Mouse (Mus musculus) kidney, postnatal 0 days (tissue): ENCODE measurements at regions not wholly inside any gene's neighbourhood (a gene's known extent, or its start where the extent isn't known, plus 50 kb on each side); places are given as distances from the start of the nearest gene placed in this dataset.

Experiments
- ATAC-seq: fragments of 200-750 bp; cut with Nextera tagmentation; replicated peaks from 2 replicates; pipeline ENCODE4 v1.8.0; 2017; ENCODE audit warnings: low read depth, moderate number of reproducible peaks, moderate TSS enrichment, moderate library complexity; ENCODE audit not compliant: low FRiP score
- DNase-seq: peaks from one replicate; pipeline ENCODE4 v3.0.0-alpha.2; 2016; ENCODE audit warnings: low spot score
- H3K27ac ChIP-seq: fragments of 300-500 bp; sonication (generic); 2 replicates; pipeline ENCODE4 v1.5.1; 2014; ENCODE audit warnings: mild to moderate bottlenecking
- H3K27me3 ChIP-seq: fragments of 300-500 bp; sonication (generic); 2 replicates; pipeline ENCODE4 v1.6.1; 2014; ENCODE audit warnings: low read length, mixed read lengths; ENCODE audit not compliant: insufficient read depth
- H3K36me3 ChIP-seq: fragments of 300-500 bp; sonication (generic); 2 replicates; pipeline ENCODE4 v1.6.1; 2014; ENCODE audit warnings: low read length, mixed read lengths; ENCODE audit not compliant: insufficient read depth
- H3K4me1 ChIP-seq: fragments of 300-500 bp; sonication (generic); replicated peaks from 2 replicates; pipeline ENCODE4 v1.6.1; 2014; ENCODE audit warnings: antibody characterized with exemption, low read length, mixed read lengths; ENCODE audit not compliant: insufficient read depth
- H3K4me2 ChIP-seq: fragments of 300-500 bp; sonication (generic); 2 replicates; pipeline ENCODE4 v1.6.1; 2014; ENCODE audit warnings: mild to moderate bottlenecking, low read length, moderate library complexity, mixed read lengths
- H3K4me3 ChIP-seq: fragments of 300-500 bp; sonication (generic); replicated peaks from 2 replicates; pipeline ENCODE4 v1.5.1; 2014; ENCODE audit warnings: low read depth, low read length
- H3K9ac ChIP-seq: fragments of 300-500 bp; sonication (generic); 2 replicates; pipeline ENCODE4 v1.6.1; 2014; ENCODE audit warnings: low read depth, low read length
- H3K9me3 ChIP-seq: fragments of 300-500 bp; sonication (generic); replicated peaks from 2 replicates; pipeline ENCODE4 v1.6.1; 2016; ENCODE audit warnings: low read length, inconsistent platforms, mixed read lengths
- CTCF ChIP-seq: IDR thresholded peaks from 2 replicates; pipeline ENCODE4 v1.5.1; 2016; ENCODE audit warnings: antibody characterized with exemption, low read depth, mild to moderate bottlenecking, moderate library complexity
- WGBS: fragments of 180-500 bp; shearing (Covaris S2); extraction: QIAGEN DNeasy Blood & Tissue Kit; methylation state at CpG from one replicate; pipeline ENCODE4 v1.1.7; 2014; 5-methylcytosine and 5-hydroxymethylcytosine counted together

DNA sequence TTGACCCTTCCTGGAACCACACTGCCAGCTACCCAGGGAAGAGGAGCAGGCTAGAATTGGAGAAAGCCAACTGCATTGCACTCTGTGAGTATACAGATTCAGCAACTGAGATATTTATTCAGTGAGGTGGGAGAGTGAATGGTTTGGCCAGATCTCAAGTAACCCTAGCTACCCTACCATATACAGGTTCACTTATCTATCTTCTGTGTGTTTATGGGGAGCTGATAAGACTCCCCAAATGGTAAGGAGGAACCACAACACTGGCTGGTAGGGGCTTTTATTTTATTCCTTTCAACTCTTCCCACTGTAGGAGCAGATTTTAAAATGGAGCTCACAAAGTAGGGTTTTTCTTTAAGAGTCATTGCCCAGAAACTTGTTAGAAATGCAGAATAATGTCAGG, 62.9 kb downstream of the Arrdc3 start:
- Histone ChIP-seq H3K9me3 (no peaks in the 10 kb centered on the region), H3K27ac (no peak overlapping the region), H3K27me3 (no peaks in the 10 kb centered on the region), H3K4me1 (0 out of 2 replicates have a peak, but pooled peaks cover 6% of the 10 kb centered on the region), H3K36me3 (no peaks in the 10 kb centered on the region), H3K4me3 (no peak overlapping the region), H3K9ac (no peak overlapping the region), H3K4me2 (no peak overlapping the region)
- no peak for DNase-seq
- no peak for ATAC-seq
- no peak for TF ChIP-seq CTCF

DNA sequence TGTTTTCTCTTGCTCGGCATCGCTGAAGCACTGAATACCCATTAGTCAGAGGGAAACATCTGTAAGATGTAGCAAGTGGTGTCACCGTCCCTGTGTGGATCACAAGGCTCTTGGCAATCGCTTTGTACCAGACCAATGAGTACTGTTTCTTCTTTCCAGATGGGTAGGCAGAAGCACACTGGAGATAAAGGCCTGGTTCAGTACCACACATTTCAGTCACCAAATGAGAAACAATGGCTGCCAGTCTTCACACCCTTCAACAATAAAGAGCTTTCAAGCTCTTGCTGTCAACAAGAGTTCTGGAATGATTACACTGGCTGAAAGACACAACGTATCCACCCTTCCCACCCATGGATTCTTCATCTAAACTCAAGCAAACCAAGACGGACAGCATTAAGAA, 64.5 kb downstream of the Arrdc3 start:
- no peak overlapping the region for H3K4me2 ChIP-seq
- no peak overlapping the region for H3K27ac ChIP-seq
- 90% methylated on average over 6 of the region's 6 CpGs for WGBS
- no peak for TF ChIP-seq CTCF
- no peaks in the 10 kb centered on the region for H3K36me3 ChIP-seq
- H3K27me3 ChIP-seq, result no peaks in the 10 kb centered on the region
- no peak overlapping the region for H3K9ac ChIP-seq
- H3K4me3 ChIP-seq, result no peak overlapping the region
- H3K4me1 ChIP-seq, result 0 out of 2 replicates have a peak, but pooled peaks cover 6% of the 10 kb centered on the region
- ATAC-seq, result no peak
- DNase-seq, result no peak
- H3K9me3 ChIP-seq, result no peaks in the 10 kb centered on the region

DNA sequence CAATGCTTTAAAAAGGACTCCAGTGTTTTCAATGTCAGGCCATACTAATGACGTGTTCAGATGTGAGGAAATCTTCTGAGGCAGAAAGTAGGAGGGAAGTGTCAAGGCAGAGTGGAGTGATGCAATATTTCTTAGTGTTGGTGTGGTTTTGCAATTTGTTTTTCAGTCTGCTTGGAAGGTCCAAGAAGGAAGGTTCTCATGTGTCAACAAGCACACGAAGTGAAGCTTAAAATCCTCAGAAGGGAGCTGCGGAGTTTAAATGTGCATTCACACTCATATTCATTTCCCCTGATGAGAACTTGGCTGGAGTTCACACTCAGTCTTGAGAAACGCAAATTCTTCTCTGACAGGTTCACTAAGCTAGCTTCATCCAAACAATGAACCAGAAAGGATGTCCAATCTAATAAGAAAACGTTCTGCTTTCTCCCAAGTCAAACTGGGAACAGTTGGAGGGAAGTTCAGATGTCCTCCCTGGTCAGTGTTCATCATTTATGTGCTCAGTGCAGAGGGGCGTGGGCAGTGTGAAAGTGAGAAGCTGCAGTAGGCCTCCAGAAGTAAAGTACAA, 66.0 kb downstream of the Arrdc3 start:
- Histone ChIP-seq H3K36me3 (no peaks in the 10 kb centered on the region), H3K4me3 (no peak overlapping the region), H3K9me3 (no peaks in the 10 kb centered on the region), H3K27ac (0 out of 2 replicates have a peak overlapping the region, but pooled peaks have one; percentile 0), H3K9ac (no peak overlapping the region), H3K4me1 (0 out of 2 replicates have a peak, but pooled peaks cover 6% of the 10 kb centered on the region), H3K4me2 (no peak overlapping the region), H3K27me3 (no peaks in the 10 kb centered on the region)
- TF ChIP-seq CTCF, result no peak
- DNase-seq (peak; percentile 63), ATAC-seq (no peak; the same call in 1 of the 2 replicates)
- 28% methylated on average over 6 of the region's 6 CpGs for WGBS

DNA sequence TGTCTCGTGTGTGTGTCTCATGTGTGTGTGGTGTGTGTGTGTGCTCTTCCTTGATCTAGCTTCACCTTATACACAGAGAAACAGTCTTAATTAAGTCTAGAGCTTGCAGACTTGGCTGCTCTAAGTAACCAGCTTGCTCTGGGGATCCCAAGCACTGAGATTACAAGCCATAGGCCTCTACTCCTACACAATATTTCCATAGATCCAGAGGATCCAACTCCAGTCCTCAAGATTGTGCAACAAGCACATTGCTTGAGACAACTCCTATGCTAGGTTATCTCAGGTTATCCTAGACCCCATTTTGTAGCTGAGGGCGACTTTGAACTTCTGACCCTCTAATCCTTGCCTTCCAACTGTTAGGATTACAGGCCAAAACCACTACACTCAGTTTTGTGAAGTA, 67.1 kb downstream of the Arrdc3 start:
- no peak overlapping the region for H3K4me2 ChIP-seq
- no peaks in the 10 kb centered on the region for H3K36me3 ChIP-seq
- TF ChIP-seq CTCF, result no peak
- H3K9ac ChIP-seq, result no peak overlapping the region
- H3K9me3 ChIP-seq, result no peaks in the 10 kb centered on the region
- H3K4me3 ChIP-seq, result no peak overlapping the region
- no peaks in the 10 kb centered on the region for H3K27me3 ChIP-seq
- H3K27ac ChIP-seq, result no peak overlapping the region
- ATAC-seq (no peak), DNase-seq (no peak)
- H3K4me1 ChIP-seq, result 0 out of 2 replicates have a peak, but pooled peaks cover 6% of the 10 kb centered on the region
- WGBS, result 88% methylated on average over 2 of the region's 2 CpGs

DNA sequence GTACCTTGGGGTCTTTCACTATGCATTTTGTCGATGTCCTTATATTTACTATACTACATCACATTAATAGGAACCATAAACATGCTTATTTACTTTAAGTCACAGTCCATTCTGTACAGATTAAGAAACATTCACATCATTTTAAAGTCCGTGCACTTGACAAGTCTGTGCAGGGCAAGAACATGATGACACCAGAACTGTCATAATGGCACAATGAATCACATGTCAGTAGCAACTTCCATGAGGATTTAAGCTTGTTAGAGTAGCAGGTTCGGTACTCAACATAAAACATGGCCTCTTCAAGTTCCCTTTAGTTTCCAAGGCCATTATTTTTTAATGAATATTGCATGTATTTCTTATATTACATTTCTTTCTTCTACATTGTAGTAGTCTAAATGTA, 67.6 kb downstream of the Arrdc3 start:
- ATAC-seq (no peak), DNase-seq (no peak)
- Histone ChIP-seq H3K9ac (no peak overlapping the region), H3K4me3 (no peak overlapping the region), H3K9me3 (no peaks in the 10 kb centered on the region), H3K36me3 (no peaks in the 10 kb centered on the region), H3K4me2 (no peak overlapping the region), H3K27ac (no peak overlapping the region), H3K27me3 (no peaks in the 10 kb centered on the region), H3K4me1 (0 out of 2 replicates have a peak, but pooled peaks cover 6% of the 10 kb centered on the region)
- 87% methylated on average over 3 of the region's 3 CpGs for WGBS
- TF ChIP-seq CTCF, result no peak

DNA sequence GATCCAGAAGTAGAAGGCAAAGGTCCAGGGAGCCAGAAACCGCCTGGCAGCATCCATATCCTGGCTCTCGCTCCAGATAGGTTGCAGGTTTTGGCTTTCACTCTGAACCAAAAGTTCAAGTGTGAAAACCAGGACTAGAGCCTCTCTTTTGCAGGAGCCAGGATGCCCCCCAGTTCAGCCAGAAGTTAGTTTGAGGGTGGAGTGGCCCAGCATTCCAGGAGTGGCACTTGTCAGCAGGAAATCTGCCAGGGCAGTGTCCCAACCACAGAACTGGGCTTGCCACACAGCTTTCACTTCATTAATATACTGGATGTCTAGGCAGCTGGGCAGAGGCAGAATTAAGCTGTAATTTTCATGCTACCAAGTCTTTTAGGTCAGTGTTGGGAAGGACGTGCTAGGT, 68.1 kb downstream of the Arrdc3 start:
- DNase-seq (no peak), ATAC-seq (no peak)
- Histone ChIP-seq H3K4me3 (no peak overlapping the region), H3K4me1 (0 out of 2 replicates have a peak, but pooled peaks cover 6% of the 10 kb centered on the region), H3K27ac (no peak overlapping the region), H3K9me3 (no peaks in the 10 kb centered on the region), H3K9ac (no peak overlapping the region), H3K27me3 (no peaks in the 10 kb centered on the region), H3K36me3 (no peaks in the 10 kb centered on the region), H3K4me2 (no peak overlapping the region)
- WGBS, result 80% methylated on average over 3 of the region's 3 CpGs
- no peak for TF ChIP-seq CTCF

DNA sequence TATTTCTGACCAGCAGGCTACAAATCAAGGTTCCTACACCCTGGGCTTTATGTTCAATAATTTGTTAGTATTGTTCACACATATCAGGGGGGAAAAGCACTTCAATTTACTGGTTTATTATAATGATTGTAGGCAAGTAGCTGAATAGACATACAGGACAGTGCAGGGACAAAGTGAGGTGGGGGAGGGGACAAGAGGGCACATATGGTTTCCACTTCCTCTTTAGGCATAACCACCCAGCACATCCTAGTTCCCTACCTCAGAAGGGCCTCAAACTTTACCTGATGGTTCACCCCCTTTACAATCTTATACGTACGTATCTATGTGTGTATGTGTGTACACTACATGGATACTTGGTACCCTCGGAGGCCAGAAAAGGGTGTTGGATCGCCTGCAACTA, 69.7 kb downstream of the Arrdc3 start:
- ATAC-seq, result no peak
- no peak for TF ChIP-seq CTCF

More for the DNA sequence above, 69.7 kb downstream of the Arrdc3 start:
- 96% methylated on average over 4 of the region's 4 CpGs for WGBS
- Histone ChIP-seq H3K9me3 (no peaks in the 10 kb centered on the region), H3K4me2 (no peak overlapping the region), H3K36me3 (no peaks in the 10 kb centered on the region), H3K27me3 (no peaks in the 10 kb centered on the region), H3K4me3 (no peak overlapping the region), H3K4me1 (0 out of 2 replicates have a peak, but pooled peaks cover 6% of the 10 kb centered on the region), H3K27ac (no peak overlapping the region), H3K9ac (no peak overlapping the region)
- no peak for DNase-seq
